Mouse (Mus musculus) c-Kit-positive CD71-positive TER-119-negative erythroid progenitor cells, embryonic 14.5 days (primary cell): ENCODE results near the gene Fhod1.
A peak's percentile ranks its signal among the peaks of the same experiment; 100 is the strongest.

ENCODE experiments used
- DNase-seq: peaks from one replicate; pipeline ENCODE4 v3.0.0-alpha.2; 2013; ENCODE audit warnings: low read depth

Fhod1 gene

DNA sequence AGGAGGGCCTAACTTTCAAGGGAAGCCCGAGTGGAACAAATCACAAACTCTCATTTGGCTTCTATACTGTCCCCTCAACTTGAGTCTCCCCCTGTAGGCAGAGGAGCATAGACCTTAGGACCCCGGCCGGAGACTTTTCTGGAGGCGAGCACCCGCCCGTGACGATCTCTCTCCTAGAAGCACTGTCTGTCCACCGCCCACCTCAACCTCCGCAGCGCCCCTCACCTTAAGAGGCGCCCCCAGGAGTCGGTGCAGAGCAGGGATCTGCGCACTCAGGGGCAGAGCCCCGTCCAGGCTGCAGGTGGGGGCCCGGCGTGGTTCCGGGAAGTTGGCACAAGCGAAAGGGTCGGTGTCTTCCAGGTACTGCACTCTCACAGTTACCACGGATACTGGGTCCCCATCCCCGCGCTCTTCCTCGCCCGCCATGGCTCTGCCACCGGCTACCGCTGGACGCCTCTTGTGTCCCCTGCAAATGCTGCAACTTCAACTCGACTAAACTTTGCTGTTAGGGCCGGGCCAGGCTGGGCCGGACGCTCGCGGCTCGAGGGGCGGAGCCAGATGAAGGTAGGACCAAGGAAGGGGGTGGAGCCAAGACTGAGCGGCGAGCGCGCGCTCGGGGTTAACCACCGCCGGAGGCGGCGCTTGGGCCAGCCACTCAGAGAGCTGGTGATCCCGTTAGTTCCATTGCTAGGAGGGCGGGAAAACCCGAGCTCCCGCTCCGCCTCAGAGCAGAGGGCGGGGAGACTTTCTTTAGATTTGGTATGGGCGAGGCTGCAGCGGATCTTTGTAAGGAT, at the start of gene Fhod1:
Fhod1 (minus strand) TSS at position 526 of the 794 bp plus-strand sequence.
- DNase-seq: peak; percentile 93

DNA sequence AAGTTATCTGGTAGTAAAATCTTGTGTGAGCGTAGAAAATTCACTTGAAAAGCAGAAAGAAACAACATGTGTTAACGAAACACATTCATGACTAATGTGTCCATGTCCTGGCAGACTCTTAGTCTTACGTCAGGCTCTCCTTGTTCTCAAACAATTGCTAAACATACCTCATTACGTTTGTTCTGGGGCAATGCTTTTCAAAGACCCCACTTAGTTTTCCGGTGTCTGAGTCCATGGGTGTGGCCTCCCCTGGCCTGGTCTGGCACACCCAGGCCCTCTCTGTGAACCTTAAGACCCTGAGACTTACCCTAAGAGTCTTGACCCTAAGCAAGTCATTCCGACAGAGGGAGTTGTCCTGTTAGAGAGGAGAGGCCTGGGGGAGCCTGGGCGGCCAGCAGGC, 46.2 kb upstream of the Fhod1 start:
- no peak for DNase-seq

DNA sequence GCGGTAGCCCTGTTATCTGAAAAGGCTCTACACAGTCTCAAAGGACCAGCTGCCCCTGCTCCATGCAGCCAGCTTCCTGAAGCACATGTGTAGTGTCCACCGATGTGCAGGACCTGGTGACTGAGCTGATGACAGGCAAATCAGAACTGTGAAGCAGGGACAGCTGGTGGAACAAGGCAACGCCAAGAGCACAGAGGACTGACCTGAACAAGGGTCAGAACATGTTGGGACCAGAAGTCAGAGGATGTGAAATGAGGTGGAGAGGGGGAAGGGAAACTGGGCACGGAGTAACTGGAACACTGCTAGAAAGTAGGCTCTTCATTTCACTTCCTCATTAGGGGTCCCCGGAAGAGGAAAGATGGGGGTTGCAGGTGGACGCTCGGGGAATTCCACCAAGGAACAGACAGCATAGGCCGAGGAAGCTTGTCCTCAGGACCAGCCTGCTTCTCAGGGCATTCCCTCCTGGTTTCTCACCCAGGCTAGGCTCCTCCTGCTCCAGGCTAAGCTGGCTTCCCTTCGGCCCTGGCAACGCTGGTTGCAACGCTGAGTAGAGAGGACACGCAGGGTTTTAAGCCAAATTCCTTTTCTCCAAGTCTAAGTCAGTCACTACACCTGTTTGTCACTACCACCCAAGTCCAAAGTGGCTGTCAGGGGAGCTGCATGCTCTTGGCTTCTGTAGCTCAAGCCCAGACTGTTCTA, 45.5 kb upstream of the Fhod1 start:
- no peak for DNase-seq

DNA sequence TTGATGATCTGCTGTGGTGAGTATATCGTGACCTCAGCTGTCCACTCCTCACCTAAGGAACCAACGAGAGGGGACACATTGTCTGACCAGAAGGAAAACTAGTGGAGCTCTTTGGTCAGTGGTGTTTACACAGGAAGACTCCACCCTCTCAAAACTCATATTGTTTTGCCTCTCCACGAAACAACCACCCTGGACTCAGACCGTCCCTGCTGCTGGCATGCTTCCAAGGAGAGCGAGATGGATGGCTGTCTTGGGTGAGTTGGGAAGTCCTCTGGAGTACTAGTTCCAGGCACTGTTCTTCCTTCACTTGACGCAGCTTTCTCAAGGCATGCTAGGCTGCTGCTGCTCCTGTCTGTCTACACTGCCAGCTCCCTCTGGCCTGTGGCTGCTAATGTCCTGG, 41.3 kb upstream of the Fhod1 start:
- no peak for DNase-seq

DNA sequence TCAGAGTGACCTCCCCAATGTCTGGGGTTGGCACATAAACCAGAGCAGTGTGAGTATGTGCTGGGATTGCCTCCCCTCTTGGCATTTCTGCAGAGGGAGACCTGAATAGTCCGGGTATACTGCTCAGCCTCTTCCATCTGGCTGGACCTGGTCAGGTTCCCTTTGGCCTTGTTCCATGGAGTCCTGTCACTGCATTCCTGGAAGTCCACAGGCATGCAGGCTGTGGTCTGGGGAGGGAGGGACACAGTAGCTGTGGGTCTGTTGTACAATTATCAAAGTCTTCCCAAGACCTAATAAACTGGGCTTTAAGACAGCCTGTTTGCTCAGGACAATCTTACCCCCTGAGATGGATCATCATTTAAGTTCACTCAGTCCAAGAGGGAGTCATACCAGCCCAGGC, 39.4 kb upstream of the Fhod1 start:
- no peak for DNase-seq

DNA sequence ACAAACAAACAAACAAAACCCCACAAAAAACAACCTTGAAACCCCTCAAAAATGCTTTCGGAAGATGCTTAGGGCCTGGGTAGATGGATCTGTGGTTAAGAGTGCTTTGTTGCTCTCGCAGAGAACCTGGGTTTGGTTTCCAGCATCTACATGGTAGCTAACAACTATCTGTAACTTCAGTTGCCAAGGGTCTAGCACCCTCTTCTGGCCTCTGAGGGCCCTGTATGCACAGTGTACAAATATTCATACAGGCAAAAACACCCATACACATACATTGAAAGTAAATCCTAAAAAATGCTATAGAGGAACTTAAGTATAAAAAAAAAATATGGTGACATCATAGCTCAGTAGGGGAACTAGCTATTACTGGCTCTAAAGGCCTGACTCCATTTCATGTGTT, 36.3 kb upstream of the Fhod1 start:
- DNase-seq: no peak

DNA sequence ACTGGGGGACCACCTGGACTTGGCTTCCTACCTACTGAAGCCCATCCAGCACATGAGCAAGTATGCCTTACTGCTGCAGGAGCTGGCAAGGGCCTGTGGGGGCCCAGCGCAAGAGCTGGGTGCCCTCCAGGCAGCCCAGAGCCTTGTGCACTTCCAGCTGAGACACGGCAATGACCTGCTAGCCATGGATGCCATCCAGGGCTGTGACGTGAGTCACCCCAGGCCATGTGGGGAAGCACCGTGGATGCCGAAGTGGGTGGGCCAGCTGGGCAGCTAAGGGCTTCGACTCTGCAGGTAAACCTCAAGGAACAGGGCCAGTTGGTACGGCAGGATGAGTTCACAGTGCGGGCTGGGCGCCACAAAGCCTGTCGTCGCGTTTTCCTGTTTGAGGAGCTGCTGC, 32.6 kb upstream of the Fhod1 start:
- no peak for DNase-seq

DNA sequence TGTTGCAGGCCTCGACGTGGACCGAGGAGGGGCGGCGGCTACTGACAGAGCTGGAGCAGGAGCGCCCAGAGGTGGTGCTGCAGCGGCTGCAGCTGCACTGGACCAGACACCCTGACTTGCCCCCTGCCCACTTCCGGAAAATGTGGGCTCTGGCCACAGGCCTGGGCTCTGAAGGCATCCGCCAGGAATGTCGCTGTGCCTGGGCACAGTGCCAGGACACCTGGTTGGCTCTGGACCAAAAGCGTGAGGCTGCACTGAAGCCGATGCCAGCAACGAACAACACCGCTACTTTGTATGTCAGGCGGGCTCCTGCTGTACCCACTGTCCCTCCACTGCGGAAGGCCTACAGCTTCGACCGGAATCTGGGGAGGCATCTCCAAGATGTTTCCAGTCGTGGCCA, 30.9 kb upstream of the Fhod1 start:
- DNase-seq: no peak

DNA sequence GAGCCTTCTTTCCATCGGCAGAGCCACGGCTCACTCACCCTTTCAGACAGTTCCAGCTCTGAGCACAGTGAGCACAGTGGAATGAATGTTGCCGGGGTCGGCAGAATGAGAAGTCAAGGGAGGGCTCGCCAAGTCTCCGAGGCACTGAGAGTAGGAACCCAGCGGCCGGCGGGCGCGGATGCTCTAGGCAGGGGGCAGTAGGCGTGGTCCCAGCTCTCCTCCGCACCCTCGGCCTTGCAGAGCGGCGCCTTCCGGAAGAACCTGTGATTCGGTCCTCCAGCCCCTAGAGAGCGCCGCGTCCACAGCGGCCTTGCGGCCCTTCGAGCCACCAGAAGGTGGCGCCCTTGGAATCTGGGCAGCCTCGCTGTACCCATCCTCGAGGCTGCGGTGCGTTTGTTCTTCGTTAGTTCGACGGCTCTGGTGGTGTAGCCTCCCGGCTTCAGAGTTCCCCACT, 26.8 kb upstream of the Fhod1 start:
- peak; percentile 15 for DNase-seq

DNA sequence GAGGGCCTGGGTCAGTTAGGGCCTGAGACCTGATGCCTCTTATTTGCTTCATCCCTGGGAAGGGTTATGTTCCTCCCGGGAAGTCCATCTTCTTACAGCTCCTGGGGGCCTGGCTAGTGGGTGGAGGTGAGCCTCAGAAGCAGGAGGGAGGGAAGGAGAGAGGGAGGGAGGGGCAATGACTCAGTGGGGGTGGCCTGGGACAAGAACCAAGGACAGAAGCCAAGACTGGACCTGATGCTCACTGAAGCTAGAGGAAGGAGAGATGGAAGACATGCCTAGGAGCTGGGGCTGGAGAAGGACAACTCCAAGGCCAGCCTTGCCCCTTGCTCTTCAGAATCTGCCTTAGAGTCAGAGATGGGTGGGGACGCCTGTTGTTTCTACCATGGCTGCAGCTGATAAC, 25.3 kb upstream of the Fhod1 start, which contains the start of gene Plekhg4:
Plekhg4 (plus strand) TSS at position 243 of the 400 bp plus-strand sequence.
- DNase-seq: no peak

DNA sequence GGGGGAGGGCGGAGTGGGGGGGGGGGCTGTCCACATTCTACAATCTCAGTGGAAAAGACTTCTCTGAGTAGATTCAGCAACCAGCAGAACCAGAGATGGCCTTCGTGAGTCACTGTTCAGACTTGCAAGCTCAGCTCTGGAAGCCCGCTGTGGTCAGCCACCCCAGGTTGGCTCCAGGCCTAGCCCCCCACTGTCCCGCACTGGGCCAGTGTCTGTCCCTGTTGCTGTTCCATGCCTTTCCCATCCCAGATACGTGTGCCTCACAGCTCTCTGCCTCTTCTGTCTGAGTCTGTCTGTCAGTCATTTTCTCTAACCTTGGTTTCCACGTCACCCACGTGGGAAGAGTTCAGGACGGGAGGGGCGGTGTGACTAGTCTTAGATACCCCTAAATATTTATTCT, 24.7 kb upstream of the Fhod1 start:
- no peak for DNase-seq

DNA sequence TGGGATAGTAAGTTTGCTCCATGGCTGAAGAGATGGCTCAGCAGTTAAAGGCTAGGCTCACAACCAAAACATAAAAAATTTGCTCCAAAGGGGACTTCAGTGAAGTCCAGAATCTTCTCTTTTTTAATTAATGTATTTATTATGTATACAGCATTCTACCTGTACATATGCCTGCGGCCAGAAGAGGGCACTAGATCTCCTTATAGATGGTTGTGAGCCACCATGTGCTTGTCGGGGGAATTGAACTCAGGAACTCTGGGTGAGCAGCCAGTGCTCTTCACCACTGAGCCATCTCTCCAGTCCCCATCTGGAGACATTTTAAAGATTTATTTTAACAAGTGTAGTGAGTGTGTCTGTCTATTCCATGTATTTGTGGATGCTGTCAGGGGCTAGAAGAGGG, 19.4 kb upstream of the Fhod1 start:
- DNase-seq: peak; percentile 23

DNA sequence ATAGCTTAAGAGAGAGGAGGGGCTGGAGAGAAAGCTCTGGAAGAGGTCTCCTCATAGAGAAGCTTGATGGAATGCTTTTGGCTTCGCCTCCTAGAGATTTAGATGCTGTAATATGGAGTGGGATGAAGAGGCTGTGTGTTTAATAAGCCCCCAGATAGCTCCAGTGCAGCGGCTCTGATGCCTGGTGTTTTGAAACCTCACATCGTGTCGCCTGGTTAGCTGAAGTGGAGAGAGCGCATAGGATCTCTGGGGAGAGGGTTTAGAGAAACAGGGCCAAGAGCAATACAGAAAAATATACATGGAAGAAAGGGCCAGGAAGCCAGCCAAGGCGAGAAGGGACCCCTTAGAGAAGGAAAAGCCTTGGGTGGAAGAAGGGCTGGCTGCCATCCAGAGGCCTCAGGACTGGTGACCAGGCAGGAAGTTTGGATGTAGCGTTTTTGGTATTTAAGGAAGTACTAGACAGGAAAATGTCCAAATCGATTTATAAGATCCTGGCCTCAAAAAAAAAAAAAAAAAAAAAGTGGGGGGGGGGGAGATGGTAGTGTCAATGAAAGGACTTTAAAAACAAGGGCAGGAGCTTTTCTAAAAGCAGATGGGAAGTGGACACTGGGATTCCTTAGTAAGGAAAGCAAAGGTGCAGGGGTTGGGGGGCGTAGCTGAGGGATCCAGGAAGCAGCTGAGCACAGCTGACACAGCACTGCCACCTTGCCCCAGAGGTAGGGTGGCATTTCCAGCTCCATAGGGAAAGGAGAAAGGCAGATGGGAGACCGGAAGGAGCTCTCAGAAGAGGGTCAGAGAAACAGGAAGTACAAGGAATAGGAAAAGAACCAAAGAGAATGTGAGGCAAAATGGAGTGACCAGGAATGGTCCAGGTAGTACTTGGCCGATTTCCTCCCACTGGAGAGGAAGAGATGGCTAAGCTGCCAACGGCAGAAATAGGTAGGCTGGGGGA, 14.3 kb upstream of the Fhod1 start:
- DNase-seq: no peak

DNA sequence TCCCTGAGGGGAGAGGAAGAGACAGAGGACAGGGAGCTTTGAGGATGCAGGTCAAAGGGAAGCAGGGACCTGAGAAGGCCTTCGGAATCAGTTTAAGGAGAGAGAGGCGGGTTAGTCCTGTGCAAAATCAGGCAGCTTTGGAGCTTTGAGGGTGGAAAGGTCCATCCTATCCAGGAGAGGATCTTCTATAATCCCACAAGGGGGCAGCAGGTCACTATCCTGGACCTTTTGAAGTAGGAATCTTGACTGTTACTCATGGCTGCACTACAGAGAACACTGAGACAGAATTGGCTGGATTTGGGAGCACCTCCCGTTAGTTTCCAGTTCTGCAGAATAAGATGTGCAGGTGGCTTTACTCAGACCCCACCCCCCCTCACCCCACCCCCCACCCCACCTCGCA, 11.9 kb upstream of the Fhod1 start:
- no peak for DNase-seq

DNA sequence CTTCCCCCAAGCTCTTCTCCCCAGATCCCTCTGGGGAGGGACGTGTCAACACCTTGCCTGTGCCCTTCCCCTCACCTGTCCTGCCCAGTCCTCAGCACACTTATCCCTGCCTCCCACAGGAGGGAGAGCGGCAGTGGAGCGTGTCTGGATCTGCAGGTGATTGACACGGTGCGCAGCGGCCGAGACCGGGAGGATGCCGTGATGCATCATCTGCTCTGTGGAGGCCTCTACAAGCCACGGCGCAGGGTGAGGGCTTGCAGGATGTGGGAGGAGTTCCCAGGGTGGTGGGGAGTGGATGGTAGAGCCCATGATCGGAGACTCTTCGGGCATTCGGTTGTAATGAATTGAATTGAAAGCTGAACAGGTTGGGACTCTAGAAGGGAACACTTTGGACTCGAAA, 11.5 kb upstream of the Fhod1 start:
- DNase-seq: no peak

DNA sequence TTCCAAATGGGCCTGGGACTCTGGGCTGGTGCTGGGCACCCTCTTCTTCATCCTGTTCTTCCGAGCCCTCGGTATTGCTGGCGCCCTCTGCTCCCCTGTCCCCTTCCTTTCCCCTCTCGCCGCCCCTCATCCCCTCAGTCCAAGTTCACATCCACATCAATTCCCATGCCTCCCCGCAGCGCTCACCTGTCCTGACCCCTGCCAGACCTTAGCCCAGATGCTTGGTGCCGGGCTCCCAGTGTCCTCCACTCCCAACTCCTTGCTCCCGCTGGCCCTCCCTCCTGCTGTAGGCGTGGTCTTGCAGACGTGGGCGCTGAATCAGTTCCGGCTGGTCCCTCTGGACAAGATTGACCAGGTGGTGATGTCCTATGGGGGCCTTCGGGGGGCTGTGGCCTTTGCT, 8.9 kb upstream of the Fhod1 start:
- DNase-seq: no peak

DNA sequence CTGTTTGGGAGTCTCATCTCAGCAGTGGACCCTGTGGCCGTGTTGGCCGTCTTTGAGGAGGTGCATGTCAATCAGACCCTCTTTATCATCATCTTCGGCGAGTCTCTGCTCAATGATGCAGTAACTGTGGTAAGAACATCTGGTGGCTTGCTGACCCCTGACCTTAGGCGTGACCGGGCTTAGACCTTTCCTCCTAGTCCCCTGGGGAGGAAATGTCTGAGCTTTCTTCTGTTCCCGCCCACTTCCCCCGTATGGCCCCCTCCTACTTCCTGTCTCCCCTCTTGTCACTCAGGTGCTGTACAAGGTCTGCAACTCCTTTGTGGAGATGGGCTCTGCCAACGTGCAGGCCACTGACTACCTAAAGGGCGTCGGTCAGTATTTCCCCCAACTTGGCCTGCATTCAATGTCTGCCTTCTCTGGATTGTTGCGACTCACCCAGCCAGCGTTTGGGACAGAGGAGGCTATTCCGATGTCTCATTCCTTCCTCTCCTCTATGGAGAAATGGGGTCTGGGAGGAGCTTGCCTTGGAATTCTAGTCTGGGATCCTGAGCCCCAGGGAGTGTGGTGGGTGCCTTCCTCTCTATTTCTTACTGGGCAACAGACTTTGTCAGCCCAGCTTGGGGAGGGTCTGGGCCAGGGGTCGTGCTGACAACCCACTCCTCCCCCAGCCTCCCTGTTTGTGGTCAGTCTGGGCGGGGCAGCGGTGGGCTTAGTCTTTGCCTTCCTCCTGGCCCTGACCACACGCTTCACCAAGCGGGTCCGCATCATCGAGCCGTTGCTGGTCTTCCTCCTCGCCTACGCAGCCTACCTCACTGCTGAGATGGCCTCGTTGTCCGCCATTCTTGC, 7.6 kb upstream of the Fhod1 start:
- no peak for DNase-seq

DNA sequence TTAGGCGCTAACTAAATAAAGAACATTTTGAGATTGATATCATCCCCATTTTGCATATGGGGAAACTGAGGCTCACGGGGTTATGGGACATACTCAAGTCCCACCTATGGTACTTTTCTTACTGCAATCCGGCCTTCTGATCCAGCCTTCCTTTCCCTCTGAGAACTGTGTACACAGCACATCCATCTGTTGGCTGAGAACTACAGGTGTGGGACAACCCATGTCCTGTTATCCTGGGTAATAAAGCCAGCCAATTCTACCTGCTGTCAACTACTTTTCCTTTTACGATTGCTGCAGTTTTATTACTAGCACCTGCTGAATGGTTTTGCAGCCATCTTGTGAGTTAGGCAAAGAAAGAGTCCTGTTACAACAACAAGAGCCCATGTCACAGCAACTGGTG, 6.8 kb upstream of the Fhod1 start:
- DNase-seq: no peak

DNA sequence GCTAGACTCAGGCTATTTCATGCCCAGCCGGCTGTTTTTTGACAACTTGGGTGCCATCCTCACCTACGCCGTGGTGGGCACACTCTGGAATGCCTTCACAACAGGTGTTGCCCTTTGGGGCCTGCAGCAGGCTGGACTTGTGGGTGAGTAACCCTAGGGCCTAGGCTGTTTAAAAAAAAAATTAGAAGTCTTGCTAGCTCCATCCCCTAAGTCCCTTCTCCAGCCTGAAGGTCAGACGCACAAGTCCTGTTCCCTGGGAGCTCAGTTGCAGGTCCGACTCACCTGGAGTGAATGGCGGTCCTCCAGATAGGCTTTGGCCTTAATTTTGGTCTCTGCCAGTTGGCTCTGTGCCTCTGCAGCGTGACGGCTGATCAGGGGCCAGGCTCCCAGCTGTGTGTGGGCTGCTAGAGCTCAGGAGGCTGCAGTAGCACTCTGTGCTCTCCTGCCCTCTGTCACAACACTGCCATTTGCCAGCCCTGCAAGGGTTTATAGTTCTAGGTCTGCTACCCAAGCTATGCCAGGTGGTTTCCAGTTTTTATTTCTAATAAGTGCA, 5.9 kb upstream of the Fhod1 start:
- DNase-seq: no peak

DNA sequence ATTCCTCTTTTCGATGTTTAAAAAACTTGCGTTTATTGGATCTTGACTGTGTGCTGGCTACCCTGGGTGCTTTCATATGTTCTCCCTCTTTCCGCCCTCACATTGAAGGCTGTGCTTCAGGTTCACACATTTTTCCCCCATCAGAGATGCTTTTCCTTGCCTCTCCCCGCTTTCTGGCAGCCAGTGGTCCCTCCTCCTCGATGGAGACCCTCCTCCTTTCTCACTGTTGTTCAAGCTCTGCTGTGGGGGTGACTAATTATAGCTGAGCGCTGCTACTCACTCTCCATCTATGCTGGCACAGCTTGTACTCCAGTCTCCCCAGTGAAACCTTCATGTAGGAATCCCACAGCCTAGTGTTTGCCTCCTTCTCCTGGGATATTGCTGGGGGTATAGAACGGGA, 2.4 kb upstream of the Fhod1 start:
- no peak for DNase-seq

DNA sequence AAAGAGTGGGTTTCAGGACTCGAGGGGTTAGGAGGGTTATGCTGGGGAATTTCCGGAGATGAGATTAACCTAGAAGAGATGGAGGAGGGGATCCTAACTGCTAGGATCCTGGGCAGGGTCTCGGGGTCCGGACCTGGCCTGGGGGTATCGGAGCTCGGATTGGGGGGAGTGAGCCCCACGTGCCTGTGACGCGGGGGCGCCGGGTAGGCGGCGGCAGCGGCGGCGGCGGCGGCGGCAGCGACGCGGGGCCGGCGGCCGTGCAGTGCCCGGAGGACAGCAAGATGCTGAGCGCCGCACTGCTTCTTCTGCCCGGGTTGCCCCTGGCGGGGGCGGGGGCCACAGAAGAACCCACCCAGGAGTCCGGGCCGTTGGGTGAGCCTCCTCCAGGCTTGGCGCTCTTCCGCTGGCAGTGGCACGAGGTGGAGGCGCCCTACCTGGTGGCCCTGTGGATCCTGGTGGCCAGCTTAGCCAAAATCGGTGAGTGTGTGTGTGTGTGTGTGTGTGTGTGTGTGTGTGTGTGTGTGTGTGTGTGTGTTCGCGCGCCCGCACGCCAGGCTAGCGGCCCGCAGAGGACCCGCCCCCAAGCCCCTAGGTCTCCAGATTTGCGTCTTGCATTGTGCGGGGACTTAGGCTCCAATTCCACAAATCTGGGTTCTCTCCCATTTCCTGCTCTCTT, 1.5 kb upstream of the Fhod1 start:
- DNase-seq: no peak
